Mouse (Mus musculus): ENCODE measurements around the gene Afdn. TPM values are rescaled to one million over a fixed set of nuclear protein-coding genes. Genes with fewer than 3 reads are reported as not detected.
"Not testable (repeated sequence)": the region's sequence is repeated elsewhere in the genome, so short reads cannot be mapped to it uniquely, and the experiment has no call there.

Afdn gene
- polyA plus RNA-seq, 1 experiment from 2014 or later = 111 TPM

- H3K27ac ChIP-seq = no peak overlapping the region
- H3K9me3 ChIP-seq = no peaks in the 10 kb centered on the region
- H3K4me2 ChIP-seq = no peak overlapping the region
- no peak for ATAC-seq (ENCODE audit: borderline replicate concordance, extremely low read depth, low FRiP score, low TSS enrichment)
- no peaks in the 10 kb centered on the region for H3K27me3 ChIP-seq
- 83% methylated on average over 2 of the region's 2 CpGs for WGBS
- no peaks in the 10 kb centered on the region for H3K4me1 ChIP-seq
- H3K9ac ChIP-seq = no peak overlapping the region
- peaks cover 71% of the 10 kb centered on the region for H3K36me3 ChIP-seq
- no peak overlapping the region for H3K4me3 ChIP-seq
Observed at GRCm38 (mm10) chr17:13850175-13850574, 89.8 kb downstream of the Afdn start.

- not testable (repeated sequence) for H3K4me1 ChIP-seq; H3K4me3 ChIP-seq; H3K27me3 ChIP-seq; ATAC-seq (ENCODE audit: borderline replicate concordance, extremely low read depth, low FRiP score, low TSS enrichment); H3K9ac ChIP-seq; H3K9me3 ChIP-seq; H3K27ac ChIP-seq; H3K4me2 ChIP-seq
- peaks cover 67% of the 10 kb centered on the region for H3K36me3 ChIP-seq
- WGBS = 81% methylated on average over 7 of the region's 7 CpGs
Observed at GRCm38 (mm10) chr17:13853883-13854282, 93.5 kb downstream of the Afdn start.

- H3K4me1 ChIP-seq = no peaks in the 10 kb centered on the region
- no peak for ATAC-seq (ENCODE audit: borderline replicate concordance, extremely low read depth, low FRiP score, low TSS enrichment)
- no peak overlapping the region for H3K4me2 ChIP-seq
- 81% methylated on average over 1 of the region's 1 CpGs for WGBS
- H3K36me3 ChIP-seq = peaks cover 62% of the 10 kb centered on the region
- H3K9ac ChIP-seq = no peak overlapping the region
- no peak overlapping the region for H3K4me3 ChIP-seq
- no peaks in the 10 kb centered on the region for H3K27me3 ChIP-seq
- H3K27ac ChIP-seq = no peak overlapping the region
- no peaks in the 10 kb centered on the region for H3K9me3 ChIP-seq
Observed at GRCm38 (mm10) chr17:13855396-13855795, 95.1 kb downstream of the Afdn start.

GRCm38 (mm10) chr17:13856429-13857090 is 96.2 kb downstream of the Afdn start:
- Histone ChIP-seq H3K9ac (no peak overlapping the region), H3K36me3 (peaks cover 60% of the 10 kb centered on the region), H3K4me1 (no peaks in the 10 kb centered on the region), H3K27ac (no peak overlapping the region), H3K27me3 (no peaks in the 10 kb centered on the region), H3K9me3 (no peaks in the 10 kb centered on the region), H3K4me3 (no peak overlapping the region), H3K4me2 (no peak overlapping the region)
- no peak for ATAC-seq (ENCODE audit: borderline replicate concordance, extremely low read depth, low FRiP score, low TSS enrichment)
- WGBS = 83% methylated on average over 5 of the region's 5 CpGs

- no peak for ATAC-seq (ENCODE audit: borderline replicate concordance, extremely low read depth, low FRiP score, low TSS enrichment)
- 84% methylated on average over 5 of the region's 5 CpGs for WGBS
- Histone ChIP-seq H3K4me3 (no peak overlapping the region), H3K27ac (no peak overlapping the region), H3K4me1 (0 out of 2 replicates have a peak, but pooled peaks cover 6% of the 10 kb centered on the region), H3K36me3 (peaks cover 39% of the 10 kb centered on the region), H3K4me2 (no peak overlapping the region), H3K9me3 (no peaks in the 10 kb centered on the region), H3K27me3 (no peaks in the 10 kb centered on the region), H3K9ac (no peak overlapping the region)
Observed at GRCm38 (mm10) chr17:13865340-13865739, 105.0 kb downstream of the Afdn start.

- 0 out of 2 replicates have a peak, but pooled peaks cover 6% of the 10 kb centered on the region for H3K4me1 ChIP-seq
- no peak overlapping the region for H3K4me3 ChIP-seq
- H3K36me3 ChIP-seq = peaks cover 32% of the 10 kb centered on the region
- no peaks in the 10 kb centered on the region for H3K9me3 ChIP-seq
- peak overlapping the region; percentile 16 for H3K27ac ChIP-seq
- WGBS = 59% methylated on average over 3 of the region's 3 CpGs
- ATAC-seq (ENCODE audit: borderline replicate concordance, extremely low read depth, low FRiP score, low TSS enrichment) = no peak
- H3K4me2 ChIP-seq = no peak overlapping the region
- no peaks in the 10 kb centered on the region for H3K27me3 ChIP-seq
- H3K9ac ChIP-seq = no peak overlapping the region
Observed at GRCm38 (mm10) chr17:13866951-13867351, 106.6 kb downstream of the Afdn start.

GRCm38 (mm10) chr17:13867475-13867874 is 107.1 kb downstream of the Afdn start:
- WGBS = 30% methylated on average over 6 of the region's 6 CpGs
- no peak for ATAC-seq (ENCODE audit: borderline replicate concordance, extremely low read depth, low FRiP score, low TSS enrichment)

GRCm38 (mm10) chr17:13870236-13870635 is 109.9 kb downstream of the Afdn start:
- Histone ChIP-seq H3K4me3 (no peak overlapping the region), H3K4me1 (0 out of 2 replicates have a peak, but pooled peaks cover 6% of the 10 kb centered on the region), H3K27ac (no peak overlapping the region), H3K36me3 (peaks cover 24% of the 10 kb centered on the region; the same call in 1 of the 2 replicates), H3K4me2 (no peak overlapping the region), H3K9me3 (no peaks in the 10 kb centered on the region), H3K9ac (no peak overlapping the region), H3K27me3 (no peaks in the 10 kb centered on the region)
- WGBS = 87% methylated on average over 1 of the region's 1 CpGs
- no peak for ATAC-seq (ENCODE audit: borderline replicate concordance, extremely low read depth, low FRiP score, low TSS enrichment)

More at GRCm38 (mm10) chr17:13867475-13867874, 107.1 kb downstream of the Afdn start:
- H3K9ac ChIP-seq = no peak overlapping the region
- H3K36me3 ChIP-seq = peaks cover 32% of the 10 kb centered on the region
- no peak overlapping the region for H3K4me2 ChIP-seq
- H3K9me3 ChIP-seq = no peaks in the 10 kb centered on the region
- peak overlapping the region; percentile 16; the same call in 1 of the 2 replicates for H3K27ac ChIP-seq
- H3K4me3 ChIP-seq = no peak overlapping the region
- H3K4me1 ChIP-seq = 0 out of 2 replicates have a peak, but pooled peaks cover 6% of the 10 kb centered on the region
- no peaks in the 10 kb centered on the region for H3K27me3 ChIP-seq

- Histone ChIP-seq H3K27me3 (no peaks in the 10 kb centered on the region), H3K27ac (no peak overlapping the region), H3K9ac (no peak overlapping the region), H3K4me3 (no peak overlapping the region), H3K4me2 (no peak overlapping the region), H3K4me1 (no peaks in the 10 kb centered on the region), H3K36me3 (peaks cover 35% of the 10 kb centered on the region; the same call in 1 of the 2 replicates), H3K9me3 (no peaks in the 10 kb centered on the region)
- 79% methylated on average over 1 of the region's 1 CpGs for WGBS
- no peak for ATAC-seq (ENCODE audit: borderline replicate concordance, extremely low read depth, low FRiP score, low TSS enrichment)
Observed at GRCm38 (mm10) chr17:13874245-13874644, 113.9 kb downstream of the Afdn start.

GRCm38 (mm10) chr17:13877460-13877859 is 117.1 kb downstream of the Afdn start:
- Histone ChIP-seq H3K27ac (no peak overlapping the region), H3K9me3 (no peaks in the 10 kb centered on the region), H3K36me3 (peaks cover 34% of the 10 kb centered on the region), H3K4me2 (no peak overlapping the region), H3K27me3 (no peaks in the 10 kb centered on the region), H3K4me1 (no peaks in the 10 kb centered on the region), H3K9ac (no peak overlapping the region), H3K4me3 (no peak overlapping the region)
- ATAC-seq (ENCODE audit: borderline replicate concordance, extremely low read depth, low FRiP score, low TSS enrichment) = no peak

GRCm38 (mm10) chr17:13879731-13880130 is 119.4 kb downstream of the Afdn start:
- Histone ChIP-seq H3K9me3 (no peaks in the 10 kb centered on the region), H3K4me2 (no peak overlapping the region), H3K4me1 (no peaks in the 10 kb centered on the region), H3K27me3 (no peaks in the 10 kb centered on the region), H3K9ac (no peak overlapping the region), H3K36me3 (peaks cover 44% of the 10 kb centered on the region), H3K4me3 (no peak overlapping the region), H3K27ac (no peak overlapping the region)
- WGBS = 72% methylated on average over 1 of the region's 1 CpGs
- ATAC-seq (ENCODE audit: borderline replicate concordance, extremely low read depth, low FRiP score, low TSS enrichment) = no peak

- H3K4me3 ChIP-seq = no peak overlapping the region
Observed at GRCm38 (mm10) chr17:13883540-13883939, 123.2 kb downstream of the Afdn start.

More at GRCm38 (mm10) chr17:13883540-13883939, 123.2 kb downstream of the Afdn start:
- Histone ChIP-seq H3K27ac (no peak overlapping the region), H3K9me3 (no peaks in the 10 kb centered on the region), H3K4me1 (no peaks in the 10 kb centered on the region), H3K36me3 (peaks cover 60% of the 10 kb centered on the region), H3K9ac (no peak overlapping the region), H3K27me3 (no peaks in the 10 kb centered on the region), H3K4me2 (no peak overlapping the region)
- ATAC-seq (ENCODE audit: borderline replicate concordance, extremely low read depth, low FRiP score, low TSS enrichment) = no peak
- 89% methylated on average over 5 of the region's 5 CpGs for WGBS
